Mouse (Mus musculus) hematopoietic stem cell, adult 5-6 weeks (primary cell): Measurements from ENCODE around the gene Apod. TPM values are rescaled to one million over a fixed set of nuclear protein-coding genes. Genes with fewer than 3 reads are reported as not detected.
"Not testable (repeated sequence)": the region's sequence is repeated elsewhere in the genome, so short reads cannot be mapped to it uniquely, and the experiment has no call there.

ENCODE experiments used
- ATAC-seq, 2 experiments: fragments of 125-278 bp in 1 of 2; replicated peaks in 1 of 2; 2 replicates each; pipeline ENCODE4 v1.8.0; 2016 to 2017; ENCODE audit warnings: inconsistent platforms in 2 of 2, mild to moderate bottlenecking in 2 of 2, moderate number of reproducible peaks in 2 of 2, low read depth in 1 of 2, moderate TSS enrichment in 1 of 2; ENCODE audit not compliant: low FRiP score in 2 of 2, poor library complexity in 2 of 2, severe bottlenecking in 2 of 2, insufficient read depth in 1 of 2, low TSS enrichment in 1 of 2
- total RNA-seq: library from RNA; stranded (forward); fragments of 172-1452, 232-1000 nt; gene quantifications from 2 replicates; pipeline ENCODE4 v1.2.3, GENCODE M21; 2017

Apod gene
- total RNA-seq, result 2.0 TPM in 1 of 2 replicates, not detected in the other

GRCm38 (mm10) chr16:31314497-31315233 lies at the start of gene Apod:
Apod (minus strand) TSS chr16:31314808.
- ATAC-seq, result no peak

- ATAC-seq, result no peak
Observed at GRCm38 (mm10) chr16:31363685-31364436, 49.3 kb upstream of the Apod start.

GRCm38 (mm10) chr16:31359542-31359941 lies 44.9 kb upstream of the Apod start:
- no peak for ATAC-seq

GRCm38 (mm10) chr16:31358991-31359390 lies 44.4 kb upstream of the Apod start:
- no peak for ATAC-seq

GRCm38 (mm10) chr16:31358576-31358975 lies 44.0 kb upstream of the Apod start:
- ATAC-seq, result no peak

GRCm38 (mm10) chr16:31355882-31356281 lies 41.3 kb upstream of the Apod start:
- no peak for ATAC-seq

GRCm38 (mm10) chr16:31354341-31355329 lies 40.0 kb upstream of the Apod start:
- peak; percentile 65 to 87 for ATAC-seq

- peak in 1 of 2 experiments; percentile 52; a peak in 1 of 4 replicates for ATAC-seq
Observed at GRCm38 (mm10) chr16:31352996-31353395, 38.4 kb upstream of the Apod start.

- ATAC-seq, result peak in 1 of 2 experiments; percentile 21; a peak in 1 of 4 replicates
Observed at GRCm38 (mm10) chr16:31347581-31347980, 33.0 kb upstream of the Apod start.

GRCm38 (mm10) chr16:31342966-31343365 lies 28.4 kb upstream of the Apod start:
- ATAC-seq, result no peak

GRCm38 (mm10) chr16:31342556-31342955 lies 27.9 kb upstream of the Apod start:
- ATAC-seq, result no peak

- no peak for ATAC-seq
Observed at GRCm38 (mm10) chr16:31339332-31339731, 24.7 kb upstream of the Apod start.

- ATAC-seq, result no peak
Observed at GRCm38 (mm10) chr16:31337956-31338355, 23.3 kb upstream of the Apod start.

- ATAC-seq, result no peak
Observed at GRCm38 (mm10) chr16:31334796-31335195, 20.2 kb upstream of the Apod start.

GRCm38 (mm10) chr16:31332586-31332985 lies 18.0 kb upstream of the Apod start:
- no peak for ATAC-seq

GRCm38 (mm10) chr16:31330970-31331369 lies 16.4 kb upstream of the Apod start:
- not testable (repeated sequence) for ATAC-seq

GRCm38 (mm10) chr16:31329668-31330067 lies 15.1 kb upstream of the Apod start:
- ATAC-seq, result no peak
